Mouse (Mus musculus): ENCODE data around the gene Cbr3. TPM values are rescaled to one million over a fixed set of nuclear protein-coding genes. Genes with fewer than 3 reads are reported as not detected.
"Not testable (repeated sequence)": the region's sequence is repeated elsewhere in the genome, so short reads cannot be mapped to it uniquely, and the experiment has no call there.

Cbr3 gene
- polyA plus RNA-seq (2014; fragmentation: Nextera tagmentation; extraction: Ambion mirVana) = 13.8 and 15.1 TPM in 2 replicates

- Histone ChIP-seq H3K27me3 (ENCODE audit: control insufficient read depth, insufficient read depth, low read length) (peaks cover 11% of the 10 kb centered on the region; the same call in 1 of the 2 replicates), H3K36me3 (ENCODE audit: control insufficient read depth, insufficient read depth, low read length) (no peaks in the 10 kb centered on the region), H3K4me1 (ENCODE audit: control insufficient read depth, insufficient read depth, low read length) (peaks cover 10% of the 10 kb centered on the region; the same call in 1 of the 2 replicates), H3K4me3 (ENCODE audit: low read depth, low read length) (peak within 1 kb of the TSS; percentile 39), H3K9me3 (ENCODE audit: control insufficient read depth, low read depth, low read length) (no peaks in the 10 kb centered on the region), H3K27ac (ENCODE audit: low read length) (no peak within 1 kb of the TSS), H3K9ac (replicated peaks; ENCODE audit: low read depth, low read length) (peak within 1 kb of the TSS; percentile 19; the same call in 1 of the 2 replicates), H3K4me2 (replicated peaks; ENCODE audit: low read depth, low read length) (peak within 1 kb of the TSS; percentile 85)
- ATAC-seq (ENCODE audit: insufficient number of reproducible peaks, insufficient read depth, low FRiP score, low read depth) = peak; percentile 84
- under 1% methylated on average over 63 of the region's 63 CpGs for WGBS
Measured at GRCm38 (mm10) chr16:93682689-93683507, at the start of gene Cbr3. TSS of gene Cbr3 (plus strand) at chr16:93683215.

GRCm38 (mm10) chr16:93644006-93644405 lies 39.0 kb upstream of the Cbr3 start:
- Histone ChIP-seq H3K27ac (ENCODE audit: low read length) (no peak overlapping the region), H3K27me3 (ENCODE audit: control insufficient read depth, insufficient read depth, low read length) (no peaks in the 10 kb centered on the region), H3K9me3 (ENCODE audit: control insufficient read depth, low read depth, low read length) (no peaks in the 10 kb centered on the region), H3K9ac (replicated peaks; ENCODE audit: low read depth, low read length) (no peak overlapping the region), H3K4me2 (replicated peaks; ENCODE audit: low read depth, low read length) (no peak overlapping the region), H3K4me3 (ENCODE audit: low read depth, low read length) (no peak overlapping the region), H3K4me1 (ENCODE audit: control insufficient read depth, insufficient read depth, low read length) (no peaks in the 10 kb centered on the region), H3K36me3 (ENCODE audit: control insufficient read depth, insufficient read depth, low read length) (no peaks in the 10 kb centered on the region)
- ATAC-seq (ENCODE audit: insufficient number of reproducible peaks, insufficient read depth, low FRiP score, low read depth) = no peak
- WGBS = 54% methylated on average over 4 of the region's 4 CpGs

GRCm38 (mm10) chr16:93648441-93649183 lies 34.4 kb upstream of the Cbr3 start:
- Histone ChIP-seq H3K9me3 (ENCODE audit: control insufficient read depth, low read depth, low read length) (no peaks in the 10 kb centered on the region), H3K4me2 (replicated peaks; ENCODE audit: low read depth, low read length) (no peak overlapping the region), H3K9ac (replicated peaks; ENCODE audit: low read depth, low read length) (no peak overlapping the region), H3K27ac (ENCODE audit: low read length) (no peak overlapping the region), H3K4me1 (ENCODE audit: control insufficient read depth, insufficient read depth, low read length) (no peaks in the 10 kb centered on the region), H3K27me3 (ENCODE audit: control insufficient read depth, insufficient read depth, low read length) (no peaks in the 10 kb centered on the region), H3K36me3 (ENCODE audit: control insufficient read depth, insufficient read depth, low read length) (no peaks in the 10 kb centered on the region), H3K4me3 (ENCODE audit: low read depth, low read length) (no peak overlapping the region)
- ATAC-seq (ENCODE audit: insufficient number of reproducible peaks, insufficient read depth, low FRiP score, low read depth) = no peak
- 79% methylated on average over 5 of the region's 5 CpGs for WGBS

- no peaks in the 10 kb centered on the region for H3K4me1 ChIP-seq (ENCODE audit: control insufficient read depth, insufficient read depth, low read length)
- H3K4me3 ChIP-seq (ENCODE audit: low read depth, low read length) = no peak overlapping the region
- ATAC-seq (ENCODE audit: insufficient number of reproducible peaks, insufficient read depth, low FRiP score, low read depth) = no peak
- no peak overlapping the region for H3K27ac ChIP-seq (ENCODE audit: low read length)
- no peak overlapping the region for H3K4me2 ChIP-seq (replicated peaks; ENCODE audit: low read depth, low read length)
- H3K9me3 ChIP-seq (ENCODE audit: control insufficient read depth, low read depth, low read length) = peaks cover 3% of the 10 kb centered on the region; the same call in 1 of the 2 replicates
- no peaks in the 10 kb centered on the region for H3K27me3 ChIP-seq (ENCODE audit: control insufficient read depth, insufficient read depth, low read length)
- H3K9ac ChIP-seq (replicated peaks; ENCODE audit: low read depth, low read length) = no peak overlapping the region
- H3K36me3 ChIP-seq (ENCODE audit: control insufficient read depth, insufficient read depth, low read length) = no peaks in the 10 kb centered on the region
Measured at GRCm38 (mm10) chr16:93667976-93668375, 15.0 kb upstream of the Cbr3 start.

- Histone ChIP-seq H3K4me2 (replicated peaks; ENCODE audit: low read depth, low read length) (no peak overlapping the region), H3K9me3 (ENCODE audit: control insufficient read depth, low read depth, low read length) (peaks cover 3% of the 10 kb centered on the region; the same call in 1 of the 2 replicates), H3K27ac (ENCODE audit: low read length) (no peak overlapping the region), H3K4me3 (ENCODE audit: low read depth, low read length) (no peak overlapping the region), H3K9ac (replicated peaks; ENCODE audit: low read depth, low read length) (no peak overlapping the region), H3K27me3 (ENCODE audit: control insufficient read depth, insufficient read depth, low read length) (no peaks in the 10 kb centered on the region), H3K4me1 (ENCODE audit: control insufficient read depth, insufficient read depth, low read length) (no peaks in the 10 kb centered on the region), H3K36me3 (ENCODE audit: control insufficient read depth, insufficient read depth, low read length) (no peaks in the 10 kb centered on the region)
- no peak for ATAC-seq (ENCODE audit: insufficient number of reproducible peaks, insufficient read depth, low FRiP score, low read depth)
Measured at GRCm38 (mm10) chr16:93669521-93669920, 13.5 kb upstream of the Cbr3 start.

GRCm38 (mm10) chr16:93670466-93670865 lies 12.5 kb upstream of the Cbr3 start:
- H3K36me3 ChIP-seq (ENCODE audit: control insufficient read depth, insufficient read depth, low read length); H3K4me2 ChIP-seq (replicated peaks; ENCODE audit: low read depth, low read length); H3K27ac ChIP-seq (ENCODE audit: low read length); H3K9me3 ChIP-seq (ENCODE audit: control insufficient read depth, low read depth, low read length); ATAC-seq (ENCODE audit: insufficient number of reproducible peaks, insufficient read depth, low FRiP score, low read depth); H3K9ac ChIP-seq (replicated peaks; ENCODE audit: low read depth, low read length); H3K27me3 ChIP-seq (ENCODE audit: control insufficient read depth, insufficient read depth, low read length); H3K4me3 ChIP-seq (ENCODE audit: low read depth, low read length); H3K4me1 ChIP-seq (ENCODE audit: control insufficient read depth, insufficient read depth, low read length): not testable (repeated sequence)
- WGBS = 33% methylated on average over 4 of the region's 4 CpGs

- Histone ChIP-seq H3K4me1 (ENCODE audit: control insufficient read depth, insufficient read depth, low read length) (no peaks in the 10 kb centered on the region), H3K27me3 (ENCODE audit: control insufficient read depth, insufficient read depth, low read length) (no peaks in the 10 kb centered on the region), H3K4me2 (replicated peaks; ENCODE audit: low read depth, low read length) (no peak overlapping the region), H3K27ac (ENCODE audit: low read length) (no peak overlapping the region), H3K9ac (replicated peaks; ENCODE audit: low read depth, low read length) (no peak overlapping the region), H3K9me3 (ENCODE audit: control insufficient read depth, low read depth, low read length) (peaks cover 3% of the 10 kb centered on the region; the same call in 1 of the 2 replicates), H3K4me3 (ENCODE audit: low read depth, low read length) (no peak overlapping the region), H3K36me3 (ENCODE audit: control insufficient read depth, insufficient read depth, low read length) (no peaks in the 10 kb centered on the region)
- ATAC-seq (ENCODE audit: insufficient number of reproducible peaks, insufficient read depth, low FRiP score, low read depth) = no peak
- WGBS = 90% methylated on average over 5 of the region's 5 CpGs
Measured at GRCm38 (mm10) chr16:93671064-93671463, 12.0 kb upstream of the Cbr3 start.

GRCm38 (mm10) chr16:93676376-93676775 lies 6.6 kb upstream of the Cbr3 start:
- no peak overlapping the region for H3K4me3 ChIP-seq (ENCODE audit: low read depth, low read length)
- WGBS = 82% methylated on average over 5 of the region's 5 CpGs
- no peaks in the 10 kb centered on the region for H3K4me1 ChIP-seq (ENCODE audit: control insufficient read depth, insufficient read depth, low read length)
- no peaks in the 10 kb centered on the region for H3K27me3 ChIP-seq (ENCODE audit: control insufficient read depth, insufficient read depth, low read length)
- H3K36me3 ChIP-seq (ENCODE audit: control insufficient read depth, insufficient read depth, low read length) = no peaks in the 10 kb centered on the region
- no peak for ATAC-seq (ENCODE audit: insufficient number of reproducible peaks, insufficient read depth, low FRiP score, low read depth)
- no peak overlapping the region for H3K27ac ChIP-seq (ENCODE audit: low read length)
- no peaks in the 10 kb centered on the region for H3K9me3 ChIP-seq (ENCODE audit: control insufficient read depth, low read depth, low read length)
- no peak overlapping the region for H3K4me2 ChIP-seq (replicated peaks; ENCODE audit: low read depth, low read length)
- H3K9ac ChIP-seq (replicated peaks; ENCODE audit: low read depth, low read length) = no peak overlapping the region

All from stomach, embryonic 14.5 days (tissue).